In the genomic region with DNA sequence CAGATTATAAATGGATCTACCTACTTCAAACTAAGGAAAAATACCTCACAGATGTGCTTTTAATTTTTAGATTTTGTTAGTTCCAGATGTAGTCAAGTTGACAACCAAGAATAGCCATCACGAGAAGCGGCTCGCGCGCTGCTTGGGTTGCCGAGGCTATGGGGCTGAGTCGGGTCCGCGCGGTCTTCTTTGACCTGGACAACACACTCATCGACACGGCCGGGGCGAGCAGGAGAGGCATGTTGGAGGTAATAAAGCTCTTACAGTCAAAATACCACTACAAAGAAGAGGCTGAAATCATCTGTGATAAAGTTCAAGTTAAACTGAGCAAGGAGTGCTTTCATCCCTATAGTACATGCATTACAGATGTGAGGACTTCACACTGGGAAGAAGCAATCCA, we compare ENCODE assay signal across 6 mouse cellular contexts.
DNase-seq lines count a peak whose midpoint lies in the region; ATAC-seq lines count a peak whose summit lies in the region.
"Not testable (repeated sequence)": the region's sequence is repeated elsewhere in the genome, so short reads cannot be mapped to it uniquely, and the experiment has no call there.

No protein-coding gene starts in this region.

- not testable (repeated sequence) for H3K4me3 ChIP-seq in intestine, embryonic 14.5 days (ENCODE audit: low read depth, low read length); liver, embryonic 13.5 days (replicated peaks)

- not testable (repeated sequence) for H3K9ac ChIP-seq in intestine, embryonic 14.5 days (ENCODE audit: low read length); liver, embryonic 13.5 days

- H3K4me1 ChIP-seq in intestine, embryonic 14.5 days (replicated peaks; ENCODE audit: control insufficient read depth, insufficient read depth, low read length); liver, embryonic 13.5 days (replicated peaks): not testable (repeated sequence)

- not testable (repeated sequence) for H3K27ac ChIP-seq in intestine, embryonic 14.5 days (ENCODE audit: low read depth); liver, embryonic 13.5 days

- H3K9me3 ChIP-seq in intestine, embryonic 14.5 days (ENCODE audit: control insufficient read depth, low read length); liver, embryonic 13.5 days (replicated peaks): not testable (repeated sequence)

- not testable (repeated sequence) for H3K4me2 ChIP-seq in intestine, embryonic 14.5 days (ENCODE audit: low read length); liver, embryonic 13.5 days

- H3K27me3 ChIP-seq in intestine, embryonic 14.5 days (replicated peaks; ENCODE audit: control insufficient read depth, insufficient read depth, low read length); liver, embryonic 13.5 days: not testable (repeated sequence)

- not testable (repeated sequence) for H3K36me3 ChIP-seq in intestine, embryonic 14.5 days (ENCODE audit: control insufficient read depth, insufficient read depth, low read length); liver, embryonic 13.5 days

- WGBS in intestine, embryonic 14.5 days: 97% methylated on average over 14 of the region's 14 CpGs
- 93% methylated on average over 14 of the region's 14 CpGs for WGBS in liver, embryonic 13.5 days (ENCODE audit: insufficient replicate concordance)

- not testable (repeated sequence) for DNase-seq in intestine, embryonic 14.5 days (ENCODE audit: low spot score); liver, embryonic 13.5 days

- ATAC-seq in erythroblast, adult 5-6 weeks (replicated peaks; ENCODE audit: low FRiP score, poor library complexity, severe bottlenecking): peak; percentile 89
- peak; percentile 92 for ATAC-seq in granulocyte monocyte progenitor cell, adult 5-6 weeks (replicated peaks; ENCODE audit: poor library complexity, severe bottlenecking)
- 0 out of 2 replicates have a peak, but pooled peaks have one; percentile 62 for ATAC-seq in intestine, embryonic 14.5 days (replicated peaks; ENCODE audit: low FRiP score, low TSS enrichment, low read depth)
- ATAC-seq in liver, embryonic 13.5 days (ENCODE audit: low read depth): 0 out of 2 replicates have a peak, but pooled peaks have one; percentile 58
- ATAC-seq in megakaryocyte-erythroid progenitor cell, adult 5-6 weeks (replicated peaks; ENCODE audit: low FRiP score, low TSS enrichment, poor library complexity, severe bottlenecking): peak; percentile 91
- ATAC-seq in monocyte, adult 5-6 weeks (replicated peaks; ENCODE audit: insufficient number of reproducible peaks, low FRiP score, low TSS enrichment, poor library complexity, severe bottlenecking): 0 out of 2 replicates have a peak, but pooled peaks have one; percentile 53
